Mouse (Mus musculus) bone marrow, adult 2 months (tissue): ENCODE data around the gene Ppp1r27.

Experiments
- CTCF ChIP-seq: fragments of 200-500 bp; IDR thresholded peaks from 2 replicates; pipeline ENCODE4 v1.5.1; 2011; ENCODE audit warnings: low read length, control low read depth; ENCODE audit not compliant: control insufficient read depth, insufficient read depth
- POLR2A ChIP-seq: fragments of 200-500 bp; IDR thresholded peaks from 2 replicates; pipeline ENCODE4 v1.6.1; 2011; ENCODE audit warnings: low read depth, mild to moderate bottlenecking, control low read depth, low read length, borderline replicate concordance; ENCODE audit not compliant: control insufficient read depth

GRCm38 (mm10) chr11:120506899-120507298 is 44.0 kb downstream of the Ppp1r27 start:
- TF ChIP-seq CTCF (no peak), POLR2A (no peak)
